Mouse (Mus musculus) ES-E14 (cell line): Measurements from ENCODE around the gene Atp8a1.

Experiments used
- CHD2 ChIP-seq: IDR thresholded peaks from 2 replicates; pipeline ENCODE4 v1.6.1; 2014; ENCODE audit warnings: mild to moderate bottlenecking, low read depth, low read length, inconsistent platforms
- ZC3H11A ChIP-seq: IDR thresholded peaks from 2 replicates; pipeline ENCODE4 v1.6.1; 2012; ENCODE audit warnings: low read depth, mild to moderate bottlenecking, inconsistent platforms, low read length, borderline replicate concordance
- ZNF384 ChIP-seq: IDR thresholded peaks from 2 replicates; pipeline ENCODE4 v1.6.1; 2012; ENCODE audit warnings: low read depth, low read length, inconsistent platforms

GRCm38 (mm10) chr5:67819451-67819850 is 27.8 kb downstream of the Atp8a1 start:
- TF ChIP-seq ZC3H11A (no peak), ZNF384 (no peak), CHD2 (no peak)
